Mouse (Mus musculus): ENCODE data around the gene Zfp36l2. TPM values are rescaled to one million over a fixed set of nuclear protein-coding genes. Genes with fewer than 3 reads are reported as not detected.
A peak's percentile ranks its signal among the peaks of the same experiment; 100 is the strongest.

Zfp36l2 gene
- total and polyA plus RNA-seq, 3 experiments = 68.5 to 174 (median 93.6) TPM

DNA sequence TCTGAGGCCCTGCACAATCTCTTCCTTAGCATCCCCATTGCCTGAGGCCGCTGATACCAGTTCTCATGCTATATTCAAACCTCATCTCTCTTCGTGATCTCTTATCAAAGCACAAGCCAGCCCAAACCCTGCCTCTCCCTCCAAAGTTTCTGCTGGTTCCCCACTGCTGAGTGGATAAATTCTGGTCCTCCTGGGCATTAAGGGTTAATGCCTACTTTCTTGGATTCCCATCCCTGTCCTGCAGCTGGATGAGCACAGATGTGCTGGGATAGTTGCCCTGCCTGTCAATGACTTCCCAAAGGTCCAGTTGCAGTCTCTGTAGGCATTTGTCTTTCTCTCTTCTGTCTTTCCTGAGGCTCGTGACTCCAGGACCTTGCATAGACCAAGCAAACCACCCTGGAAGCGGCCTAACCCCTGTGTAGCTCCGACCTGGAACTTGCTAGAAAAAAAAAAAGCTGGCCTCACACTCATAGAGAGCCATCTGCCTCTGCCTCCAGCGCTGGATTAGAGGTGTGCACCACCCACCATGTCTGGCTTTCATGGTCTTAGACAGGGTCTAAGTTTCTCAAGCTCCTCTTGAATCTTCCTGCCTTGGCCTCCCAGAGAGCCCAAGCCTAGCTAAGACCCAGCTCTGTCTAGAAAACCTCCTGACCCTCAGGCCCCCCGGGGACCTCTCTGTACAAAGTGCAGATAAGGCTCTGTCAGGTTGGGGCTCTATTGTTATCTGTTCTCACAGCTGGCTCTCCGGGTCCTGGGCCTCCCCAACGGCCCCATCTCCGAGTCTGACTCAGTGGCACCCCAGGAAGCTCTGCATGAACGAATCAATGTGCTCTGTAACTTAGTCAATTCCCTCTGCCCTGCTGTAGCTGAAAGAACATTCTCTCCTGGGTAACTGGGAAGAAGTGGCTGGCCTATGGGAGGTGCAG is 40.3 kb downstream of the Zfp36l2 start (continued):
- TF ChIP-seq NRF1 (IDR thresholded peaks at IDR 0.05; ENCODE audit: insufficient read depth, low read depth, low read length, poor library complexity, severe bottlenecking) (no peak), GATA1 (IDR thresholded peaks at IDR 0.05; ENCODE audit: low read depth, low read length) (peak; percentile 99), MAZ (IDR thresholded peaks at IDR 0.05; ENCODE audit: low read depth, low read length) (peak; percentile 99), ZMIZ1 (IDR thresholded peaks at IDR 0.05; ENCODE audit: low read depth, low read length) (peak; percentile 44; the same call in 1 of the 2 replicates), BHLHE40 (IDR thresholded peaks at IDR 0.05; ENCODE audit: borderline replicate concordance, low read depth, low read length) (peak; percentile 68)

DNA sequence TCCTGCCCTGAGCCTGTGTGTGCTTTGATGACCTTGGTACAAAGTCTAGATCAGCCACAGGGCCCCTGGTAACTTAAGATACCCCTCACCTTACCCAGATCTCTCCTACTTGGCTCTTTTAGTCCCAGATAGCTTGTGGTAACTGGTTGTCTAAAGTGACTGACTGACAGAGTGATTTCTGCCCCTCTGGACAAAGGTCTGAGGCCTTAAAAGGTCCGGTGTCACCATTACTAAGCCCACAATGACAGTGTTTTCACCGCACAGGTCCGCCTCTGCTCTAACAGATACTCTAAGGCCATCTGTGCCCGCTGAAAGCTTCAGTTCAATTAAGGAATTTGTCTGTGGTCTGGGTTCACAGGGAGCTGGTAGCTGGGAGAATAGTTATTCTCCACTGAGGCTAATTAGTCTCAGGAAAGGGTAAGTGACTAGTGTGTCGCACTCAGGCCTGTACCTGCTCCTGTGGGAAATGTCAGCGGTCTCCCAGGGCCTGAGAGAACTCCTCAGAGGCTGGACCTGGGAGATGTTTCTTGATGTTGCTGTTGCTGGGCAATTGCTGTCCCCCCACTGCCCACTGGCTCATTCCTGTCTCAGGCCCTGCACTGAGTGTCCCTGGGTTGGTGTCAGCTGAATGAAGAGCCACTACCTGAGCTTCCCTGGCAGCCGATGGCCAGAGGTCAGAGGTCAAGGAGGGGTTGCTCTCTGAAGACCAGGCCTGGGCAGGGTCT is 41.1 kb downstream of the Zfp36l2 start:
- peak; percentile 19 for TF ChIP-seq TAL1 (IDR thresholded peaks at IDR 0.05; ENCODE audit: low read length)
- no peak for TF ChIP-seq NRF1 (IDR thresholded peaks at IDR 0.05; ENCODE audit: insufficient read depth, low read depth, low read length, poor library complexity, severe bottlenecking)
- TF ChIP-seq POLR2AphosphoS2 (IDR thresholded peaks at IDR 0.05; ENCODE audit: low read length) = 0 out of 2 replicates have a peak, but pooled peaks have one; percentile 15
- peak; percentile 16; the same call in 1 of the 2 replicates for TF ChIP-seq CHD1 (IDR thresholded peaks at IDR 0.05; ENCODE audit: low read depth, low read length)
- peaks cover 0 to 49% of the 10 kb centered on the region in 2 experiments; a peak in 2 of 4 replicates for H3K36me3 ChIP-seq (ENCODE audit: control insufficient read depth in 1 of 2, insufficient read depth in 2 of 2, low read length in 2 of 2)
- H3K4me1 ChIP-seq (ENCODE audit: control insufficient read depth in 1 of 2, insufficient read depth in 2 of 2, low read length in 2 of 2) = peaks cover 23 to 64% of the 10 kb centered on the region in 2 experiments
- peak overlapping the region; percentile 56 to 57 for H3K4me3 ChIP-seq (ENCODE audit: control insufficient read depth in 1 of 2, insufficient read depth in 1 of 2, low read depth in 2 of 2, low read length in 2 of 2)
- peak; percentile 56 for DNase-seq (ENCODE audit: low read depth, low spot score)
- H3K9me3 ChIP-seq (replicated peaks; ENCODE audit: insufficient read depth, low read length) = no peaks in the 10 kb centered on the region
- peak overlapping the region; percentile 99 for H3K27ac ChIP-seq (ENCODE audit: control insufficient read depth, low read depth, low read length)
- peaks cover 11% of the 10 kb centered on the region for H3K79me2 ChIP-seq (ENCODE audit: control insufficient read depth, insufficient read depth, low read length, poor library complexity)
- H3K27me3 ChIP-seq (ENCODE audit: control insufficient read depth in 1 of 2, insufficient read depth in 2 of 2, low read length in 2 of 2) = no peaks in the 10 kb centered on the region
- H3K9ac ChIP-seq (ENCODE audit: control insufficient read depth, low read depth, low read length, poor library complexity, severe bottlenecking) = peak overlapping the region; percentile 77

DNA sequence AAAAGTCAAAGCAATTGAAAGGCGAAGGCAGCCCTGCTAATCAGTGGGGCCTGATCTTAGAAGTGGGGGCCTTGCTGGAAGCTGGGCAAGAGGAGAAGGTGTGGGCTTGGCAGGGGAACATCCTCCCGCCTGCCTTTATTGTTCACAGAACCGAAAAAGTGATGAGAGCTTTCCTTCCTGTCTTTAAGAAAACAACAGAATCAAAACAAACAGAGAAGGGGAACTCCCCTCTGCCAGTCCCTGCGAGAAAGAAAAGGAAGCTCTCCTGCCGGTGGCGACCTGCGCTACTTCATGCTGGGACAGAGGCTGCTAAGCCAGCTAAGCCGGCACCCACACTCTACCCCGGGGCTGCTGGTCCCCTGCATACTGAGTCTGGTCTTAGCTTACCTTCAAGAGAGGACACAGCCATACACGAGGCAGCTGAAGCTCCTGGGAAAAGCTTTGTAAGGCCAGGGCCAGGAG is 41.9 kb downstream of the Zfp36l2 start:
- H3K36me3 ChIP-seq (ENCODE audit: control insufficient read depth in 1 of 2, insufficient read depth in 2 of 2, low read length in 2 of 2) = peaks cover 0 to 49% of the 10 kb centered on the region in 2 experiments; a peak in 2 of 4 replicates
- peaks cover 11% of the 10 kb centered on the region for H3K79me2 ChIP-seq (ENCODE audit: control insufficient read depth, insufficient read depth, low read length, poor library complexity)
- peak; percentile 90 for DNase-seq (ENCODE audit: low read depth, low spot score)
- peak overlapping the region; percentile 77 for H3K9ac ChIP-seq (ENCODE audit: control insufficient read depth, low read depth, low read length, poor library complexity, severe bottlenecking)
- no peaks in the 10 kb centered on the region for H3K9me3 ChIP-seq (replicated peaks; ENCODE audit: insufficient read depth, low read length)
- H3K4me3 ChIP-seq (ENCODE audit: control insufficient read depth in 1 of 2, insufficient read depth in 1 of 2, low read depth in 2 of 2, low read length in 2 of 2) = peak overlapping the region; percentile 56 to 57
- peaks cover 23 to 66% of the 10 kb centered on the region in 2 experiments for H3K4me1 ChIP-seq (ENCODE audit: control insufficient read depth in 1 of 2, insufficient read depth in 2 of 2, low read length in 2 of 2)
- peak overlapping the region; percentile 99 for H3K27ac ChIP-seq (ENCODE audit: control insufficient read depth, low read depth, low read length)
- H3K27me3 ChIP-seq (ENCODE audit: control insufficient read depth in 1 of 2, insufficient read depth in 2 of 2, low read length in 2 of 2) = no peaks in the 10 kb centered on the region
- no peak for TF ChIP-seq GABPA (IDR thresholded peaks at IDR 0.05; ENCODE audit: low read depth, low read length)
- TF ChIP-seq CTCF (IDR thresholded peaks at IDR 0.05 in 2 of 3, conservative IDR thresholded peaks at IDR 0.05 in 1 of 3; ENCODE audit: control insufficient read depth in 1 of 3, insufficient read depth in 1 of 3, low read depth in 2 of 3, low read length in 3 of 3, poor library complexity in 1 of 3, severe bottlenecking in 1 of 3) = no peak
- TF ChIP-seq EP300 (IDR thresholded peaks at IDR 0.05; ENCODE audit: low read depth in 1 of 2, low read length in 2 of 2) = peak in 1 of 2 experiments; percentile 71
- TF ChIP-seq RCOR1 (IDR thresholded peaks at IDR 0.05; ENCODE audit: low read depth, low read length) = no peak
- TF ChIP-seq USF2 (IDR thresholded peaks at IDR 0.05; ENCODE audit: borderline replicate concordance in 1 of 2, insufficient read depth in 1 of 2, low read depth in 1 of 2, low read length in 2 of 2) = no peak
- TF ChIP-seq MAZ (IDR thresholded peaks at IDR 0.05; ENCODE audit: low read depth, low read length) = peak; percentile 95
- peak; percentile 62; the same call in 1 of the 2 replicates for TF ChIP-seq UBTF (IDR thresholded peaks at IDR 0.05; ENCODE audit: borderline replicate concordance, insufficient read depth, low read depth, low read length)
- TF ChIP-seq CHD2 (IDR thresholded peaks at IDR 0.05; ENCODE audit: low read length) = no peak
- TF ChIP-seq SMC3 (IDR thresholded peaks at IDR 0.05; ENCODE audit: low read depth, low read length) = peak; percentile 16; the same call in 1 of the 2 replicates
- TF ChIP-seq ZC3H11A (IDR thresholded peaks at IDR 0.05; ENCODE audit: low read depth, low read length) = 0 out of 2 replicates have a peak, but pooled peaks have one; percentile 1
- TF ChIP-seq MEF2A (IDR thresholded peaks at IDR 0.05; ENCODE audit: extremely low read depth, insufficient replicate concordance, low read depth, low read length, poor library complexity, severe bottlenecking) = no peak
- peak; percentile 82 for TF ChIP-seq GATA1 (IDR thresholded peaks at IDR 0.05; ENCODE audit: low read depth, low read length)
- peak; percentile 52; the same call in 1 of the 2 replicates for TF ChIP-seq TCF12 (IDR thresholded peaks at IDR 0.05; ENCODE audit: low read depth, low read length)
- peak; percentile 19 to 60; a peak in 2 of 4 replicates for TF ChIP-seq POLR2A (IDR thresholded peaks at IDR 0.05; ENCODE audit: control insufficient read depth in 1 of 2, insufficient read depth in 1 of 2, low read depth in 1 of 2, low read length in 2 of 2, poor library complexity in 1 of 2)
- TF ChIP-seq USF1 (IDR thresholded peaks at IDR 0.05; ENCODE audit: low read depth, low read length) = no peak
- TF ChIP-seq MYB (IDR thresholded peaks at IDR 0.05; ENCODE audit: low read depth, low read length) = no peak
- TF ChIP-seq ETS1 (IDR thresholded peaks at IDR 0.05; ENCODE audit: low read depth, low read length) = peak; percentile 91
- TF ChIP-seq ZMIZ1 (IDR thresholded peaks at IDR 0.05; ENCODE audit: low read depth, low read length) = no peak
